Mouse (Mus musculus) erythroblast, embryonic 14.5 days (primary cell): ENCODE results near the gene Fblim1. TPM values are rescaled to one million over a fixed set of nuclear protein-coding genes. Genes with fewer than 3 reads are reported as not detected.

ENCODE experiments used
- H3K27me3 ChIP-seq: 2 replicates; pipeline ENCODE4 v1.6.1; 2012; ENCODE audit warnings: inconsistent platforms; ENCODE audit not compliant: control insufficient read depth
- H3K36me3 ChIP-seq: 2 replicates; pipeline ENCODE4 v1.6.1; 2012; ENCODE audit warnings: mild to moderate bottlenecking, inconsistent platforms; ENCODE audit not compliant: control insufficient read depth
- H3K4me1 ChIP-seq: 2 replicates; pipeline ENCODE4 v1.6.1; 2012; ENCODE audit warnings: inconsistent platforms; ENCODE audit not compliant: control insufficient read depth
- H3K4me3 ChIP-seq: replicated peaks from 2 replicates; pipeline ENCODE3; 2012; ENCODE audit warnings: moderate library complexity, mild to moderate bottlenecking, inconsistent platforms
- H3K9me3 ChIP-seq: 2 replicates; pipeline ENCODE4 v1.6.1; 2012; ENCODE audit warnings: low read length, inconsistent platforms, mixed read lengths; ENCODE audit not compliant: control insufficient read depth
- GATA1 ChIP-seq: IDR thresholded peaks from 2 replicates; pipeline ENCODE4 v1.6.1; 2012; ENCODE audit warnings: low read length, inconsistent platforms, mixed read lengths
- TAL1 ChIP-seq: IDR thresholded peaks from 3 replicates; pipeline ENCODE4 v1.6.1; 2012; ENCODE audit warnings: low read length, inconsistent platforms, mixed read lengths
- polyA plus RNA-seq: library from polyadenylated mRNA; stranded (reverse); fragments of >175 nt; gene quantifications from 2 replicates; pipeline ENCODE4 v1.2.3, GENCODE M21; 2012

Fblim1 gene
- polyA plus RNA-seq, 1 experiment, result 0.02 TPM

DNA sequence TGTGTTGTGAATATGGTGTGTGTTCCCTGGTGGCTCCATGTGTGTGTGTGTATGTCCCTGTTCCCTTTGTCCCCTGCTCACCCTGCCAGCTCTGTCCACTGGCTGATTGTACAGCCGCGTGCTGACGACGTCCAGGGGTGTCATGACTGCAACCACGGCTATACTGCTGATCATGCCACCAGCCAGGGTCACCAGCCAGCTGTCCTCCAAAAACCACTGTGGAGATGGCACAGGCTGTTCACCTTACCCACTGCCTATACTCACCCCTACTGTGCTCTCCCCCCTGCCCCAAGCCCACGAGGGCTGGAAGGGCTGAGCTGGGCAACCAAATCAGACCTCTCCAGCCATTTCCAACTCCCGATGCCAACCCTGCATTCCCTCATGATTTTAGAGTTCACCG is 15.4 kb upstream of the Fblim1 start:
- Histone ChIP-seq H3K27me3 (peaks cover 8% of the 10 kb centered on the region), H3K4me1 (peaks cover 17% of the 10 kb centered on the region), H3K9me3 (no peaks in the 10 kb centered on the region), H3K4me3 (no peak overlapping the region), H3K36me3 (peaks cover 2% of the 10 kb centered on the region)
- no peak for TF ChIP-seq TAL1
- TF ChIP-seq GATA1, result no peak

DNA sequence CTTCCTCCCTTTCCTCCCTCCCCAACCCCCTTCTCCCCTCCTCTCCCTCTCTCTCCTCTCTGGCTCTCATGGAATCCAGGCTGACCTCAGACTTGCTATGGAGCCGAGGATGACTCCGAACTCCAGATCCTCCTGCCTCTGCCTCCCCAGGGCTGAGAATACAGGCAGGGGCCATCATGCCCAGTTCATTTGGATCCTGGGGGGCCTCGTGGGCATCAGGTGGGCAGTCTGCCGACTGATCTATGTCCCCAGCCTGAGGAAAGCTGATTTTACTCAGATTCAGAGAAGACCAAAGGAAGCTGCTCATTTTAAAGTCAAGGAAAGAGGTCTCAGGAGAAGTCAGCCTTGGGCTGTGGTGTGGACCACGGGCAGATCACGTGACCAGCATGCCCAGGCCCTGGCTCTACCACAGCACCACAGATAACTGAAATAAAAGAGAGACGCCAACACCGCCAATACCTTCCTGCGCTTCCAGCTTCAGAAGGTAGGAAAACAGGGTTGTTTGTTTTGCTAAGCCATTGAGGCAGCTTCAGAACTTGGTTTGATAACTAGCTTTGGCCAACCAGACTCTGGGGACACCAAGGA is 13.5 kb upstream of the Fblim1 start:
- no peaks in the 10 kb centered on the region for H3K9me3 ChIP-seq
- no peak for TF ChIP-seq GATA1
- no peak for TF ChIP-seq TAL1
- H3K4me1 ChIP-seq, result peaks cover 17% of the 10 kb centered on the region
- H3K27me3 ChIP-seq, result peaks cover 8% of the 10 kb centered on the region
- H3K36me3 ChIP-seq, result no peaks in the 10 kb centered on the region
- H3K4me3 ChIP-seq, result no peak overlapping the region

DNA sequence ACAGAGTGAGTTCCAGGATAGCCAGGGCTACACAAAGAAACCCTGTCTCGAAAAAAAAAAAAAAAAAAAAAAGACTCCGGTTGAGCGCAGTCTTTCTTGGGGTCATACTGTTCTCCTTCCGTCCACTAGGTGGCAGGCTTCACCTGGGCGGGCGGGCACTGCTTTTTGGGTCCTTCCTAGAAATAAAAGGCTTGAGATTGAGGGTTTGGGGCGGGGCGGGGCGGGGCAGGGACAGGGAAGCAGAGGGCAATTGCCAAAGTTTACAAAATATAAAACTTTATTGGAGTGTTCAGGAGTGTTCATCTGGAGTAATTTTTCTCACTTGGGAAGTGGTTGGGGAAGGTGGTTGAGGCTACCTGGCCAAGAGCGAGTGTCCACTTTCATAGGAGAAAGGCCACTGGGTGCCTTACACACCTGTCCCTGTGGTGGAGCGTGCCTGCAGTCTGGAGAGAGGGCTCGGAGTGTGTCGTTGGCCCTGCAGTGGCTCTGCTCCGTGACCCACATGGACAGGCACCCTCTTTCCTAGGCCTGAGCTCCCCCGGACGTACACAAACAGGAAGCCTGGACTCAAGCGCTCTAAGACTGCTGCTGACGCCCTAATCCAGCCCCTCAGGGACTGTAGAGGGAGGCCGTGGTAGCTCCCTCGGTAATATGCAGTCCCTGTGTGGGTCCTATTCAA is 12.8 kb upstream of the Fblim1 start, which contains the start of gene Tmem82:
TSS of gene Tmem82 (minus strand) at position 69 of the 679 bp plus-strand sequence.
- Histone ChIP-seq H3K4me1 (peaks cover 17% of the 10 kb centered on the region), H3K9me3 (no peaks in the 10 kb centered on the region), H3K27me3 (peaks cover 8% of the 10 kb centered on the region), H3K36me3 (no peaks in the 10 kb centered on the region), H3K4me3 (peak within 1 kb of the TSS; percentile 55)
- TF ChIP-seq GATA1, result no peak
- no peak for TF ChIP-seq TAL1

DNA sequence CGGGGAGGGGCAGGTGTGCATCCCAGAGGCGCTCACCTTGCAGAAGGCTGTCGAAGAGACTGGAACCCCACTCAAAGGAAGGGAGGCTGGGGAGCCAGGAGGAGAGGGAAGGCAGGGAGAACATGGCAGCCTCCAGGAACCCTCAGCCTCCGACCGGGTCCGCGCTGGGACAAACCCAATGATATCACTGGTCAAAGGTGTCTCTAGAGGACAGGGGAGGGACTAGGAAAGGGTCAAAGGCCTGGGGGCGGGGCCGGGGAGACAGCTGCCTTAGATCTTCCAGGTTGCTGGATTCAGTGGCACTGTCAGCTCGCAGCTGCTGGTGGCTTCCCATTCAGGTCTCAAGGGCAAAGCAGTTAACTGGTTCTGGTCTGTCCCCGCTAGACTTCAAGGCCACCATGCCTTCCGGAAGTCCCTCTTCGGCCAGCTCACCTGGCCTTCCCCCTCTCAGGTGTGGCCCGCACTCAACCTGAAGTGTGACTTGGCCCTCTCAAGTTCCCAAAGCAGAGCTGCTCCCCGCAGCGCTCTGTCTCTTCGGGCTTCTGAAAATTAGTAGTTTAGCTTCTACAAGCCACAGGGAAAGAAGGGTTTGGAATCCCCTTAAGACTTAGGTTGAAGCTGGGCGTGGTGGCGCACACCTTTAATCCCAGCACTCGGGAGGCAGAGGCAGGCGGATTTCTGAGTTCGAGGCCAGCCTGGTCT is 12.1 kb upstream of the Fblim1 start:
- Histone ChIP-seq H3K4me1 (peaks cover 17% of the 10 kb centered on the region), H3K27me3 (peaks cover 8% of the 10 kb centered on the region), H3K9me3 (no peaks in the 10 kb centered on the region), H3K4me3 (peak overlapping the region; percentile 55), H3K36me3 (no peaks in the 10 kb centered on the region)
- TF ChIP-seq TAL1 (no peak), GATA1 (no peak)

DNA sequence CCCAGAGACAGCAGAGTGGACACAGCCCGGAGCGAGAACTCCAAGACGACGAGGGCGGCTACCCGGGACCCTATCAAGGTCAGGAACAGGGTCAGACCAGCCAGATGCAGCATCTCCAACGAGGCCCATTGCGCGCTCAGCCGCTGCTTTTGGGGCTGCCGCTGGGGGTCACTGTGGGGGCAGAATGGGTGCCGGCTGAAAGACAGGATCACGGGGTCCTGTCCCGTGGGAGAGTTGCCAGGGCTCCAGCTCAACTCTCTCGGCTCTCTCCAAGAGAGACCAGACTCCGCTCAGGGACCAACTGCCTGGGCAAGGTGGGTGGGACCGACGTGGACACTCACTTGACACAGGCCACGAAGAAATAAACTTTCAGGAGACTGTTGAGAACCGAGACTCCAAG is 11.4 kb upstream of the Fblim1 start:
- peak overlapping the region; percentile 55 for H3K4me3 ChIP-seq
- peaks cover 8% of the 10 kb centered on the region for H3K27me3 ChIP-seq
- no peak for TF ChIP-seq TAL1
- no peaks in the 10 kb centered on the region for H3K9me3 ChIP-seq
- H3K36me3 ChIP-seq, result no peaks in the 10 kb centered on the region
- peaks cover 17% of the 10 kb centered on the region for H3K4me1 ChIP-seq

DNA sequence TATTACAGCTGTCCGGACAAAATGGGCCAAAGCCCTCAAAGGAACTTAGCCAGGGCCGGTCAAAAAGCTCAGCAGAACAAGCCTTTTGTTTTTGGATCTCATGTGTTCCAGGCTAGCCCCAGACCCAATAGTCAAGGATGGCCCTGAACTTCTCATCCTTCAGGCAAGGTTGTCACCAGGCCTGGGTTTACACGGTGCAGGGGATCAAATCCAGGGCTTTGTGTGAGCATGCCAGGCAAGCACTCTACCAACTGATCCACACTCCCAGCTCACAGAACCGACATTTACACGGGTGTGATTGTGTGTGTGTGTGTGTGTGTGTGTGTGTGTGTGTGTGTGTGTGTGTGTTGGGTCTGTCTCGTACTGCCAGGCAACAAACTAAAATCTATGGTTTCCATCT is 10.9 kb upstream of the Fblim1 start:
- Histone ChIP-seq H3K36me3 (no peaks in the 10 kb centered on the region), H3K4me3 (no peak overlapping the region), H3K4me1 (peaks cover 17% of the 10 kb centered on the region), H3K9me3 (no peaks in the 10 kb centered on the region), H3K27me3 (peaks cover 8% of the 10 kb centered on the region)
- TF ChIP-seq TAL1 (no peak), GATA1 (no peak)

DNA sequence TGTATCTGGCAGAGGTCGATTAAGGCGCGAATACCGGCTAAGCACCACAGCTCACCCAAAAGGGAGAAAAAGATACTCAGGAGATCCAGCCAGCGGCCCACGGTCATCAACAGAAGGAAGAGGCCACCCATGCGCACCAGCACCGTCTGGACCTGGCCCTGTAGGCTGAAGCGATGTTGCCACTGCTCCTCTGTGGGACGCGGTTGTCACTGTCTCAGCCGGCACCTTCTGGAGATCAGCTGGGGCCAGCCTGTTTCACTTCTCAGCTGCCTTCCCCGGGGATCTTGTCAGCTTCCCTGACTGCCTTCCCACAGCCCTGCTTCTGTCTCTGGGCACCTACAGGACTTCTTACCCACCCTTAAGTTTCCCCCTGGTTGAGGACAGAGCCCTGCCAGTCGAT is 9.1 kb upstream of the Fblim1 start:
- Histone ChIP-seq H3K4me1 (peaks cover 17% of the 10 kb centered on the region), H3K4me3 (no peak overlapping the region), H3K27me3 (peaks cover 8% of the 10 kb centered on the region), H3K36me3 (no peaks in the 10 kb centered on the region), H3K9me3 (no peaks in the 10 kb centered on the region)
- TF ChIP-seq TAL1 (no peak), GATA1 (no peak)

DNA sequence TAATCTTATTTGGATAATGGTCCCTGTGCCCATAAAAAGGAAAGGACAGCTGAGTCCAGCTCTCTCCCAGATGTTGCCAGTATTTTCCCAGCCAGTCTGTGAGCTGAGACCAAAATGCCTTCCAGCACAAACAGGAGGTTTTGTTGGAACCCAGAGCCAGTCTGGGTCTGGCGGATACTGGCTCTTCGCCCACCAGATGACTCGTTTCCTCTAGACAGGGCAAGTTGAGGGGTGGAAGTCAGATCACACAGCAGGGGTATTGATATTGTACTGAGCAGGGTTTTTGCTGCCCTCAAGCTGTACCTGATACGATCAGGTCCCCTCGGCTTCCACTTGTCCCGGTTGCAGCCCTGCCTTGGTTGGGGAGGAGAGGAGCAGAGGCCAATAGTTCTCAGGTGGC is 3.6 kb upstream of the Fblim1 start:
- Histone ChIP-seq H3K4me1 (no peaks in the 10 kb centered on the region), H3K9me3 (peaks cover 2% of the 10 kb centered on the region; the same call in 1 of the 2 replicates), H3K4me3 (no peak overlapping the region), H3K36me3 (no peaks in the 10 kb centered on the region), H3K27me3 (no peaks in the 10 kb centered on the region)
- TF ChIP-seq GATA1 (no peak), TAL1 (no peak)

DNA sequence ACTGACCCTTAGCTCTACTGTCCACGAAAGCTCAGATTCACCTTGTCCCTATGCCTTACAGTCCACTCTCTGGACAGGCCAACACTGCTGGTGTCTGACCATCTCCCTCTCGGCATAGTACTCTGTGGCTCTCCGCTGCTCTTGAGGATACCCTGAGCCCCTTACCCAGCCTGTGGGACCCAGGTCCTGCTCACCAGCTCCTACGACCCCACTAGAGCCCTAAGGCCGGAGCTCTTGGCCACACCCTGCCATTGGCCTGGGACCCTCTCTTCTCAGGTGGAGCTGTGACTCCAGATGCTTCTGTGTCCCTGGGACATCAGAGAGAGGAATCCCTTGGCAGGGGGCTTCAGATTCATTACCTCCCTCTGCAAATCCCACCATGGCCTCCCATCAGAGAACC is 475 bp downstream of the Fblim1 start:
- Histone ChIP-seq H3K27me3 (peaks cover 13% of the 10 kb centered on the region), H3K4me3 (no peak overlapping the region), H3K9me3 (peaks cover 2% of the 10 kb centered on the region; the same call in 1 of the 2 replicates), H3K4me1 (no peaks in the 10 kb centered on the region), H3K36me3 (no peaks in the 10 kb centered on the region)
- TF ChIP-seq TAL1, result no peak
- TF ChIP-seq GATA1, result no peak
